Mouse (Mus musculus) cortical plate, adult 2 months (tissue): ENCODE results near the gene Zfp956.

Experiments
- CTCF ChIP-seq: fragments of 200-500 bp; IDR thresholded peaks from 2 replicates; pipeline ENCODE4 v1.5.1; 2011; ENCODE audit warnings: mild to moderate bottlenecking, control low read depth, low read length; ENCODE audit not compliant: insufficient read depth; ENCODE audit errors: extremely low read depth
- POLR2A ChIP-seq: fragments of 200-500 bp; IDR thresholded peaks from 2 replicates; pipeline ENCODE4 v1.6.1; 2011; ENCODE audit warnings: mild to moderate bottlenecking, low read length, control low read depth; ENCODE audit not compliant: insufficient read depth; ENCODE audit errors: extremely low read depth

- TF ChIP-seq CTCF = no peak
- no peak for TF ChIP-seq POLR2A
Measured at GRCm38 (mm10) chr6:47942461-47942860, 10.7 kb upstream of the Zfp956 start.
